Mouse (Mus musculus) midbrain, postnatal 0 days (tissue): ENCODE measurements at regions not wholly inside any gene's neighbourhood (a gene's known extent, or its start where the extent isn't known, plus 50 kb on each side); places are given as distances from the start of the nearest gene placed in this dataset.

ENCODE experiments used
- ATAC-seq: fragments of 200-750 bp; cut with Nextera tagmentation; 2 replicates; pipeline ENCODE4 v1.8.0; 2017; ENCODE audit warnings: moderate number of reproducible peaks, mild to moderate bottlenecking, moderate TSS enrichment, moderate library complexity; ENCODE audit not compliant: low FRiP score
- DNase-seq: peaks from one replicate; pipeline ENCODE4 v3.0.0-alpha.2; 2015; ENCODE audit warnings: low spot score
- H3K27ac ChIP-seq: fragments of 300-500 bp; sonication (generic); 2 replicates; pipeline ENCODE4 v1.5.1; 2014; ENCODE audit warnings: low read depth, mild to moderate bottlenecking, low read length, mixed read lengths
- H3K27me3 ChIP-seq: fragments of 300-500 bp; sonication (generic); 2 replicates; pipeline ENCODE4 v1.6.1; 2014; ENCODE audit warnings: low read length, control low read depth, mixed read lengths; ENCODE audit not compliant: insufficient read depth
- H3K36me3 ChIP-seq: fragments of 300-500 bp; sonication (generic); 2 replicates; pipeline ENCODE4 v1.6.1; 2014; ENCODE audit warnings: low read length, control low read depth, mixed read lengths; ENCODE audit not compliant: insufficient read depth
- H3K4me1 ChIP-seq: fragments of 300-500 bp; sonication (generic); 2 replicates; pipeline ENCODE4 v1.6.1; 2014; ENCODE audit warnings: mild to moderate bottlenecking, control low read depth, antibody characterized with exemption, low read length, mixed read lengths; ENCODE audit not compliant: insufficient read depth
- H3K4me2 ChIP-seq: fragments of 300-500 bp; sonication (generic); 2 replicates; pipeline ENCODE4 v1.6.1; 2014; ENCODE audit warnings: low read depth, mild to moderate bottlenecking, low read length, mixed read lengths; ENCODE audit not compliant: poor library complexity, severe bottlenecking
- H3K4me3 ChIP-seq: fragments of 300-500 bp; sonication (generic); 2 replicates; pipeline ENCODE4 v1.5.1; 2014; ENCODE audit warnings: low read depth, mild to moderate bottlenecking, low read length, moderate library complexity
- H3K9ac ChIP-seq: fragments of 300-500 bp; sonication (generic); replicated peaks from 2 replicates; pipeline ENCODE4 v1.6.1; 2014; ENCODE audit warnings: mild to moderate bottlenecking, low read length, moderate library complexity, mixed read lengths; ENCODE audit not compliant: poor library complexity, severe bottlenecking
- H3K9me3 ChIP-seq: fragments of 300-500 bp; sonication (generic); 2 replicates; pipeline ENCODE4 v1.6.1; 2016; ENCODE audit warnings: low read length, control low read depth
- CTCF ChIP-seq: IDR thresholded peaks from 2 replicates; pipeline ENCODE4 v1.5.1; 2016; ENCODE audit warnings: antibody characterized with exemption, mild to moderate bottlenecking
- WGBS: fragments of 180-500 bp; shearing (Covaris S2); extraction: QIAGEN DNeasy Blood & Tissue Kit; methylation state at CpG from one replicate; pipeline ENCODE4 v1.1.7; 2014; 5-methylcytosine and 5-hydroxymethylcytosine counted together

GRCm38 (mm10) chr2:59420496-59420895, 64.0 kb upstream of the Dapl1 start:
- H3K27ac ChIP-seq = no peak overlapping the region
- H3K9me3 ChIP-seq = no peaks in the 10 kb centered on the region
- no peak overlapping the region for H3K9ac ChIP-seq
- no peaks in the 10 kb centered on the region for H3K36me3 ChIP-seq
- TF ChIP-seq CTCF = no peak
- H3K27me3 ChIP-seq = no peaks in the 10 kb centered on the region
- ATAC-seq (no peak), DNase-seq (no peak)
- H3K4me1 ChIP-seq = no peaks in the 10 kb centered on the region
- H3K4me3 ChIP-seq = no peak overlapping the region
- no peak overlapping the region for H3K4me2 ChIP-seq
- 63% methylated on average over 5 of the region's 5 CpGs for WGBS

- no peak overlapping the region for H3K9ac ChIP-seq
- no peak overlapping the region for H3K4me3 ChIP-seq
- no peak overlapping the region for H3K4me2 ChIP-seq
- H3K36me3 ChIP-seq = no peaks in the 10 kb centered on the region
- 77% methylated on average over 10 of the region's 10 CpGs for WGBS
- no peak for ATAC-seq
- no peaks in the 10 kb centered on the region for H3K27me3 ChIP-seq
- H3K27ac ChIP-seq = no peak overlapping the region
- DNase-seq = peak; percentile 38
- TF ChIP-seq CTCF = no peak
- H3K9me3 ChIP-seq = no peaks in the 10 kb centered on the region
- H3K4me1 ChIP-seq = no peaks in the 10 kb centered on the region
Observed at GRCm38 (mm10) chr2:59422291-59423242, 61.9 kb upstream of the Dapl1 start.

- WGBS = 94% methylated on average over 2 of the region's 2 CpGs
- no peak overlapping the region for H3K27ac ChIP-seq
- H3K4me3 ChIP-seq = no peak overlapping the region
- H3K9ac ChIP-seq = no peak overlapping the region
- no peak for TF ChIP-seq CTCF
- no peaks in the 10 kb centered on the region for H3K9me3 ChIP-seq
- ATAC-seq (no peak), DNase-seq (no peak)
- no peaks in the 10 kb centered on the region for H3K27me3 ChIP-seq
- no peaks in the 10 kb centered on the region for H3K36me3 ChIP-seq
- no peaks in the 10 kb centered on the region for H3K4me1 ChIP-seq
- H3K4me2 ChIP-seq = no peak overlapping the region
Observed at GRCm38 (mm10) chr2:59424205-59424604, 60.2 kb upstream of the Dapl1 start.

GRCm38 (mm10) chr2:59424729-59425128, 59.7 kb upstream of the Dapl1 start:
- H3K4me3 ChIP-seq = no peak overlapping the region
- no peaks in the 10 kb centered on the region for H3K27me3 ChIP-seq
- ATAC-seq (peak; percentile 73; the same call in 1 of the 2 replicates), DNase-seq (peak; percentile 82)
- TF ChIP-seq CTCF = peak; percentile 77
- no peaks in the 10 kb centered on the region for H3K4me1 ChIP-seq
- no peaks in the 10 kb centered on the region for H3K9me3 ChIP-seq
- H3K36me3 ChIP-seq = no peaks in the 10 kb centered on the region
- no peak overlapping the region for H3K4me2 ChIP-seq
- WGBS = 51% methylated on average over 5 of the region's 5 CpGs
- H3K27ac ChIP-seq = no peak overlapping the region
- H3K9ac ChIP-seq = no peak overlapping the region

GRCm38 (mm10) chr2:59425876-59426275, 58.6 kb upstream of the Dapl1 start:
- WGBS = 96% methylated on average over 4 of the region's 4 CpGs
- no peak for TF ChIP-seq CTCF
- Histone ChIP-seq H3K36me3 (no peaks in the 10 kb centered on the region), H3K4me3 (no peak overlapping the region), H3K27ac (no peak overlapping the region), H3K9ac (no peak overlapping the region), H3K27me3 (no peaks in the 10 kb centered on the region), H3K9me3 (no peaks in the 10 kb centered on the region), H3K4me1 (no peaks in the 10 kb centered on the region), H3K4me2 (no peak overlapping the region)
- ATAC-seq = no peak
- DNase-seq = no peak

GRCm38 (mm10) chr2:59431466-59431865, 53.0 kb upstream of the Dapl1 start:
- H3K36me3 ChIP-seq = no peaks in the 10 kb centered on the region
- 91% methylated on average over 5 of the region's 5 CpGs for WGBS
- ATAC-seq (no peak), DNase-seq (no peak)
- no peaks in the 10 kb centered on the region for H3K27me3 ChIP-seq
- no peak overlapping the region for H3K27ac ChIP-seq
- no peak overlapping the region for H3K9ac ChIP-seq
- H3K4me2 ChIP-seq = no peak overlapping the region
- TF ChIP-seq CTCF = 0 out of 2 replicates have a peak, but pooled peaks have one; percentile 5
- no peaks in the 10 kb centered on the region for H3K4me1 ChIP-seq
- H3K9me3 ChIP-seq = no peaks in the 10 kb centered on the region
- no peak overlapping the region for H3K4me3 ChIP-seq
